Mouse (Mus musculus): ENCODE measurements at regions not wholly inside any gene's neighbourhood (a gene's known extent, or its start where the extent isn't known, plus 50 kb on each side); places are given as distances from the start of the nearest gene placed in this dataset.

DNA sequence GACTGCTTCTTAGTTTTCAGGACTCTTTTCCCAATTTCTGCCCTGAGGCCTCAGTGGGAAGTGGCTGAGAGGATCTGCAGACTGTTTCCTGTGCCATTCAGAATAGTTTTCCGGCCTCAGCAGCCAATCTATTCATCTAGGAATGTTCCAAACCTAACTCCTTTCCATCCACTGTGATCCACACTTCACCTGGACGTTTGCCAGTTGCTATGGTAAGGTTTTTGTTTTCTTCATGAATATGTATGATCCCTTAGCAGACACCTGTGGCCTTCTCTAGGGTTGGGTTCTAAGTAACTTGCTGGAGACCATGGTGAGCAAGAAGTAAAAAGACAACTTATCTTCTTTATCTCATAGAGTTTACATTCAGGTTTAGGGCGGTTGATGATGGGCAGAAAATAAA is 744.6 kb downstream of the Inhba start:
- no peak overlapping the region for H3K9ac ChIP-seq (ENCODE audit: low read depth, low read length)
- H3K36me3 ChIP-seq (ENCODE audit: control insufficient read depth, insufficient read depth, low read length): no peaks in the 10 kb centered on the region
- H3K4me2 ChIP-seq (ENCODE audit: low read length): no peak overlapping the region
- no peak overlapping the region for H3K4me3 ChIP-seq (ENCODE audit: low read depth, low read length)
- no peaks in the 10 kb centered on the region for H3K27me3 ChIP-seq (ENCODE audit: control insufficient read depth, insufficient read depth, low read depth, low read length)
- no peaks in the 10 kb centered on the region for H3K9me3 ChIP-seq (replicated peaks; ENCODE audit: control insufficient read depth, low read length, poor library complexity, severe bottlenecking)
- WGBS: 55% methylated on average over 3 of the region's 3 CpGs
- no peak overlapping the region for H3K27ac ChIP-seq (ENCODE audit: low read length)
- no peaks in the 10 kb centered on the region for H3K4me1 ChIP-seq (ENCODE audit: control insufficient read depth, insufficient read depth, low read length)
- no peak for ATAC-seq

GRCm38 (mm10) chr13:16760045-16760444 is 748.4 kb downstream of the Inhba start:
- H3K9ac ChIP-seq (ENCODE audit: low read depth, low read length): no peak overlapping the region

GRCm38 (mm10) chr13:16761415-16761814 is 749.8 kb downstream of the Inhba start:
- no peak for ATAC-seq
- Histone ChIP-seq H3K27ac (ENCODE audit: low read length) (no peak overlapping the region), H3K36me3 (ENCODE audit: control insufficient read depth, insufficient read depth, low read length) (no peaks in the 10 kb centered on the region), H3K9ac (ENCODE audit: low read depth, low read length) (no peak overlapping the region), H3K9me3 (replicated peaks; ENCODE audit: control insufficient read depth, low read length, poor library complexity, severe bottlenecking) (no peaks in the 10 kb centered on the region), H3K4me2 (ENCODE audit: low read length) (no peak overlapping the region), H3K27me3 (ENCODE audit: control insufficient read depth, insufficient read depth, low read depth, low read length) (no peaks in the 10 kb centered on the region), H3K4me3 (ENCODE audit: low read depth, low read length) (no peak overlapping the region), H3K4me1 (ENCODE audit: control insufficient read depth, insufficient read depth, low read length) (no peaks in the 10 kb centered on the region; the same call in 1 of the 2 replicates)
- 83% methylated on average over 4 of the region's 4 CpGs for WGBS

More at GRCm38 (mm10) chr13:16760045-16760444, 748.4 kb downstream of the Inhba start:
- H3K27ac ChIP-seq (ENCODE audit: low read length): no peak overlapping the region
- no peaks in the 10 kb centered on the region for H3K9me3 ChIP-seq (replicated peaks; ENCODE audit: control insufficient read depth, low read length, poor library complexity, severe bottlenecking)
- H3K36me3 ChIP-seq (ENCODE audit: control insufficient read depth, insufficient read depth, low read length): no peaks in the 10 kb centered on the region
- no peak overlapping the region for H3K4me3 ChIP-seq (ENCODE audit: low read depth, low read length)
- no peaks in the 10 kb centered on the region; the same call in 1 of the 2 replicates for H3K4me1 ChIP-seq (ENCODE audit: control insufficient read depth, insufficient read depth, low read length)
- no peak overlapping the region for H3K4me2 ChIP-seq (ENCODE audit: low read length)
- ATAC-seq: no peak
- H3K27me3 ChIP-seq (ENCODE audit: control insufficient read depth, insufficient read depth, low read depth, low read length): no peaks in the 10 kb centered on the region

DNA sequence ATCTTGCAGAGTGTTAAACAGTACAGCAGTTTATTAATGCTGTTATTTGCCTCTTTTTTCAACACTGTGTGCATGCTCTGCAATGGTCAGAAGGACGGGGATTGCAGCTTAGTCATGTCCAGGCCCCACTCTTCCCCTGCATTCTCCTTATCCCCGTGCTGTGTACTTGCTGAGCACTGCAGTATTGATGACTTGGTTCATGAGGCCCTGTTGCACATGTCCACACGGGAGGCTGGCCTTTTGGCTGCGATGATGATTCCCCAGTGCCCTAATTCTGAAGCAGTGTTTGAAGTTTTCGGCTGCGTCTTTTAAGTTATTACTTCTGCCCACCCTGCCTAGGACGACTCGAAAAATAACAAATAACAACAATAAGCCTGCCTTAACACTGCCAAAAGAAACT is 750.7 kb downstream of the Inhba start:
- Histone ChIP-seq H3K4me1 (ENCODE audit: control insufficient read depth, insufficient read depth, low read length) (no peaks in the 10 kb centered on the region; the same call in 1 of the 2 replicates), H3K9ac (ENCODE audit: low read depth, low read length) (no peak overlapping the region), H3K27ac (ENCODE audit: low read length) (no peak overlapping the region), H3K36me3 (ENCODE audit: control insufficient read depth, insufficient read depth, low read length) (no peaks in the 10 kb centered on the region), H3K4me2 (ENCODE audit: low read length) (no peak overlapping the region), H3K4me3 (ENCODE audit: low read depth, low read length) (no peak overlapping the region), H3K9me3 (replicated peaks; ENCODE audit: control insufficient read depth, low read length, poor library complexity, severe bottlenecking) (no peaks in the 10 kb centered on the region), H3K27me3 (ENCODE audit: control insufficient read depth, insufficient read depth, low read depth, low read length) (no peaks in the 10 kb centered on the region)
- peak; percentile 74 for ATAC-seq
- 45% methylated on average over 8 of the region's 8 CpGs for WGBS

DNA sequence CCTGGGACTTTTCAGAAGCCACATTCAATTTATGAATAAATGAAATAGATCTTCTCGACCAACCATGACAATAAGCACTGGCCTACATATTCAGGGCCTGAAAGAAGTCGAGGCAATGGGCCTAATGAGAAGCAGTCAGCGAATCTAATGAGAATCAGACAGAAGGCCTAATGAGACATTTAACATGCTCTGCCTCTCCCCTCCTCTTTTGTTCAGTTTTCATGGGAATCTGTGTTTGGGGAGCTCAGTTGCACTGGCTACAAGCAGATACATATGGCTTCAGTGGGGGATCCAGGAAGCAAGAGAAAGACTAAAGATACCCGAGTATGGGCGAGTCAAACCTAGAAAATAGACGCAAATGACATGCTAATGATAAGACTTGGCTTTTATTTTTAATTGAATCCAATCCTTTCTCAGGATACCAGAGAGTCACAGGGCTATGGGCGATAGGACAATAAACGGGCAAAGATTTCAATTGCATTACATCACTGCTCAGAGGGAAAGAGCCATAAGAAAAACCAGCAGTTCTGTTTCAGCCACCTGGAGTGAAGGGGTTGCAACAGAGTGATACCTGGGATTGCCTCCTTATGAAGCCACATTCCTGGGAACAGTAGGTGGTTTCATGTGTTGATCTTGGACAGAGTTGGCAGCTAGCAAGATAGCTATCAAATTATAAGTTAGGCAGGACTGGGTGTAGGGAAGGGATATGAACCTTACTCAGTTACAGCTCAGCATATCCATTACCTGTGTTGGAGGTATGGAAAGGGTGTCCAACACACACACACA is 751.3 kb downstream of the Inhba start:
- no peaks in the 10 kb centered on the region; the same call in 1 of the 2 replicates for H3K4me1 ChIP-seq (ENCODE audit: control insufficient read depth, insufficient read depth, low read length)
- no peak overlapping the region for H3K4me2 ChIP-seq (ENCODE audit: low read length)
- H3K36me3 ChIP-seq (ENCODE audit: control insufficient read depth, insufficient read depth, low read length): no peaks in the 10 kb centered on the region
- no peak overlapping the region for H3K9ac ChIP-seq (ENCODE audit: low read depth, low read length)
- no peak overlapping the region for H3K4me3 ChIP-seq (ENCODE audit: low read depth, low read length)
- H3K27me3 ChIP-seq (ENCODE audit: control insufficient read depth, insufficient read depth, low read depth, low read length): no peaks in the 10 kb centered on the region
- peak; percentile 61 for ATAC-seq
- H3K27ac ChIP-seq (ENCODE audit: low read length): no peak overlapping the region
- no peaks in the 10 kb centered on the region for H3K9me3 ChIP-seq (replicated peaks; ENCODE audit: control insufficient read depth, low read length, poor library complexity, severe bottlenecking)
- 35% methylated on average over 8 of the region's 8 CpGs for whole genome bisulfite sequencing

DNA sequence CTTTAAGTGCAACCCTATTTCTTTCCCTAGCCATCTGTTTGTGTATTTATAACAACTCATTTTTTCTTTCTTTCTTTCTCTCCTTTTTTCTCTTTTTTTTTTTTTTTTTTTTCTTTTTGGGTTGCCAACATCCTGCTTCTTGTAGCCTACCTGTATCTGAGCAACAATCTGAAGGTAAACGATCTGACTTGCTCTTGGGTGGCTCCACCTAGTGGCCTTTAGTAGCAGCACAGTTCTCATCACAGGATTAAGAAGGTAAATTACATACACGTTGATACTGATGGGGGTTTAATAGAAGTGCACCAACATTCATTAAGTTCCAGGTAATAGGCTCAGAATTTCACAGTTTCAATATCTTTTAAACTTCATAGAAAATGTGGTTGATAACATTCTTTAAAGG is 752.1 kb downstream of the Inhba start:
- H3K4me1 ChIP-seq (ENCODE audit: control insufficient read depth, insufficient read depth, low read length): no peaks in the 10 kb centered on the region; the same call in 1 of the 2 replicates
- no peaks in the 10 kb centered on the region for H3K36me3 ChIP-seq (ENCODE audit: control insufficient read depth, insufficient read depth, low read length)
- H3K27me3 ChIP-seq (ENCODE audit: control insufficient read depth, insufficient read depth, low read depth, low read length): no peaks in the 10 kb centered on the region
- WGBS: 11% methylated on average over 2 of the region's 2 CpGs
- no peak overlapping the region for H3K9ac ChIP-seq (ENCODE audit: low read depth, low read length)
- no peaks in the 10 kb centered on the region for H3K9me3 ChIP-seq (replicated peaks; ENCODE audit: control insufficient read depth, low read length, poor library complexity, severe bottlenecking)
- H3K4me2 ChIP-seq (ENCODE audit: low read length): no peak overlapping the region
- H3K27ac ChIP-seq (ENCODE audit: low read length): no peak overlapping the region
- H3K4me3 ChIP-seq (ENCODE audit: low read depth, low read length): no peak overlapping the region
- peak; percentile 74; the same call in 1 of the 2 replicates for ATAC-seq

GRCm38 (mm10) chr13:16769409-16769808 is 757.8 kb downstream of the Inhba start:
- 5% methylated on average over 2 of the region's 2 CpGs for WGBS

DNA sequence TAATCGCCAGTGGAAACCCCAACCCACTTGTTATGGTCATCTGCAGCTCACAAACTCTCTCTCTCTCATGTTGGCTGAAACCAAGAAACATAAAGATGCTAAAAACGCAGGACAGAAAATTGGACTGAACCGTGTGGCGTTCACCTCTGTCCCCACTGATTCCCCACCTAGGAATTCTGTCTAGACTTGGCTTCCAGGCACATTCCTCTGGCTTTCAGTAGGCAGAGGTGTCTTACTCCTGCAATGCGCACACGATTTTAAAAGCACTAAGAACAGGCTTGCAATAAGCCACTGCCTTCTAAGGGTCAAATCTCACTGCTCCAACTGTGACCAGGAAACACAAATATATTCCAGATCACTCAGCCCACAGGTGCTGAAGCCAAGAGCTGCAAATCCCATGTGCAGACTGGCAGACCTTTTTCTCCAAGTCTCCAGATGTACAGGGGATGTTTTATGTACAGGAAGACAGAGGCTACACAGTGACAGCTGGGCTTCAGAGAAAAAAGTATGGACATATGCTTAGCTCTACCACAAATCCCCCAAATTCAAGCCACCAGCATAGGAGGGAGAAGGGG is 758.3 kb downstream of the Inhba start:
- no peaks in the 10 kb centered on the region for H3K9me3 ChIP-seq (replicated peaks; ENCODE audit: control insufficient read depth, low read length, poor library complexity, severe bottlenecking)
- no peaks in the 10 kb centered on the region for H3K4me1 ChIP-seq (ENCODE audit: control insufficient read depth, insufficient read depth, low read length)
- H3K27ac ChIP-seq (ENCODE audit: low read length): no peak overlapping the region
- H3K27me3 ChIP-seq (ENCODE audit: control insufficient read depth, insufficient read depth, low read depth, low read length): no peaks in the 10 kb centered on the region
- ATAC-seq: no peak
- no peaks in the 10 kb centered on the region for H3K36me3 ChIP-seq (ENCODE audit: control insufficient read depth, insufficient read depth, low read length)
- H3K9ac ChIP-seq (ENCODE audit: low read depth, low read length): no peak overlapping the region
- WGBS: 39% methylated on average over 6 of the region's 6 CpGs
- no peak overlapping the region for H3K4me3 ChIP-seq (ENCODE audit: low read depth, low read length)
- H3K4me2 ChIP-seq (ENCODE audit: low read length): no peak overlapping the region

More at GRCm38 (mm10) chr13:16769409-16769808, 757.8 kb downstream of the Inhba start:
- Histone ChIP-seq H3K4me2 (ENCODE audit: low read length) (no peak overlapping the region), H3K4me3 (ENCODE audit: low read depth, low read length) (no peak overlapping the region), H3K36me3 (ENCODE audit: control insufficient read depth, insufficient read depth, low read length) (no peaks in the 10 kb centered on the region), H3K9me3 (replicated peaks; ENCODE audit: control insufficient read depth, low read length, poor library complexity, severe bottlenecking) (no peaks in the 10 kb centered on the region), H3K4me1 (ENCODE audit: control insufficient read depth, insufficient read depth, low read length) (no peaks in the 10 kb centered on the region), H3K27me3 (ENCODE audit: control insufficient read depth, insufficient read depth, low read depth, low read length) (no peaks in the 10 kb centered on the region), H3K27ac (ENCODE audit: low read length) (no peak overlapping the region), H3K9ac (ENCODE audit: low read depth, low read length) (no peak overlapping the region)
- no peak for ATAC-seq

DNA sequence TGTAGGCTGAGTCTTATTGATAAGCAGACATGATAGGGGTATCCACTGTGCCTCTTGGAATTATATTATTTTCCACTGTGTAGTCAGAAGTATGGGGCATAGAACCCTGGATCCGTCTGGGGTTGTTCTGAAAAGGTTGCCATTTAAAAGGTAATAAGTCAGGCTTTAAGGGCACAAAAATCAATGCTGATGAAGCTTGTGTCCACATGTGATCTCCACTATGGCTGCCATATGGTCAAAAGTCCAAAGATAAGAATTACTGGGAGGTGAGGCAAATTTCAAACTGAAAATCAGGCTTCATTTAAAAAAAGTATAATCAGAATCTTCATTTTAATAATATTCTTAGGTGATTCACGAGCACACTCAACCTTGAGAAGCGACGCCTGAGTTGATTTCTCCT is 760.2 kb downstream of the Inhba start:
- no peak overlapping the region for H3K4me2 ChIP-seq (ENCODE audit: low read length)
- H3K9me3 ChIP-seq (replicated peaks; ENCODE audit: control insufficient read depth, low read length, poor library complexity, severe bottlenecking): no peaks in the 10 kb centered on the region
- H3K27me3 ChIP-seq (ENCODE audit: control insufficient read depth, insufficient read depth, low read depth, low read length): no peaks in the 10 kb centered on the region
- H3K36me3 ChIP-seq (ENCODE audit: control insufficient read depth, insufficient read depth, low read length): no peaks in the 10 kb centered on the region
- H3K27ac ChIP-seq (ENCODE audit: low read length): no peak overlapping the region
- no peak overlapping the region for H3K9ac ChIP-seq (ENCODE audit: low read depth, low read length)
- no peak overlapping the region for H3K4me3 ChIP-seq (ENCODE audit: low read depth, low read length)
- ATAC-seq: no peak
- WGBS: 89% methylated on average over 4 of the region's 4 CpGs
- no peaks in the 10 kb centered on the region for H3K4me1 ChIP-seq (ENCODE audit: control insufficient read depth, insufficient read depth, low read length)

Data from midbrain, embryonic 16.5 days (tissue).